Mouse (Mus musculus): ENCODE results near the gene Celf3.

- TF ChIP-seq CTCF (IDR thresholded peaks at IDR 0.05; ENCODE audit: low read depth) (no peak), EP300 (IDR thresholded peaks at IDR 0.05; ENCODE audit: low read depth) (no peak)
These were observed 43.8 kb upstream of the Celf3 start for GRCm38 (mm10) chr3:94434305-94434704.

All from liver, embryonic 14.5 days (tissue).